Mouse (Mus musculus) olfactory bulb, adult 2 months (tissue): ENCODE measurements around the gene Col16a1. TPM values are rescaled to one million over a fixed set of nuclear protein-coding genes. Genes with fewer than 3 reads are reported as not detected.

Experiments used
- H3K27ac ChIP-seq: fragments of 200-500 bp; 2 replicates; pipeline ENCODE4 v1.5.1; 2012; ENCODE audit warnings: low read depth, low read length; ENCODE audit not compliant: insufficient read depth
- H3K4me1 ChIP-seq: fragments of 200-500 bp; 2 replicates; pipeline ENCODE4 v1.6.1; 2012; ENCODE audit warnings: low read length; ENCODE audit not compliant: control insufficient read depth, insufficient read depth
- H3K4me3 ChIP-seq: fragments of 200-500 bp; 2 replicates; pipeline ENCODE4 v1.5.1; 2012; ENCODE audit warnings: mild to moderate bottlenecking, low read depth, low read length, moderate library complexity; ENCODE audit not compliant: insufficient read depth
- CTCF ChIP-seq: fragments of 200-500 bp; IDR thresholded peaks from 2 replicates; pipeline ENCODE4 v1.5.1; 2012; ENCODE audit warnings: low read depth, mild to moderate bottlenecking, low read length, moderate library complexity; ENCODE audit not compliant: insufficient read depth
- POLR2A ChIP-seq: fragments of 200-500 bp; IDR thresholded peaks from 2 replicates; pipeline ENCODE4 v1.6.1; 2012; ENCODE audit warnings: mild to moderate bottlenecking, low read depth, low read length, moderate library complexity; ENCODE audit not compliant: insufficient read depth
- WGBS: fragments of 180-500 bp; shearing (Covaris S2); methylation state at CpG from one replicate; pipeline ENCODE4 v1.1.7; 2018; 5-methylcytosine and 5-hydroxymethylcytosine counted together
- polyA plus RNA-seq: library from polyadenylated mRNA; stranded (reverse); fragments of >200 nt; gene quantifications from 2 replicates; pipeline ENCODE4 v1.2.4, GENCODE M21; 2012; ENCODE audit warnings: low replicate concordance; ENCODE audit not compliant: missing spikeins, insufficient read depth, insufficient read length

Col16a1 gene
- polyA plus RNA-seq, 1 experiment: not detected

GRCm38 (mm10) chr4:130141786-130142185 lies 94.1 kb downstream of the Col16a1 start:
- TF ChIP-seq CTCF: no peak
- TF ChIP-seq POLR2A: no peak
- H3K27ac ChIP-seq: no peak overlapping the region
- WGBS: 54% methylated on average over 3 of the region's 3 CpGs
- H3K4me1 ChIP-seq: peaks cover 22% of the 10 kb centered on the region
- no peak overlapping the region for H3K4me3 ChIP-seq

DNA sequence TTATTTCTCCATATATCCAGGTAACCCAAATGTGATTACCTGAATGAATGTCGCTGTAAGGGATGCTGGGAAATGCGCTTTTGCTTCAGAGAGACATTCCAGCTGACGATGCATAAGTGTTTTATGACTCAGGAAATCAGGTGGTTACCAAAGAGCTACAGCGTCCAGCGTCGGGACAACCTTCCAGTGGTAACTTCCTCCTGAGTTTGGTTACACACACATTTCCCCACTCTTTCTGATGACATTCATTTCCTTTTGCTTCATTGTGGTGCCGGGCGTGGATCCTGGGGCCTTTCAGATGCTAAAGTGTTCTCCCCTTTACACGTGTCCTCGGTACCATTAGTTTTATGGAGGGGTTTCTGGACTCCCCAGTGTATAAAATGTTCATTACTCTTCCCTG lies 100.8 kb downstream of the Col16a1 start:
- Histone ChIP-seq H3K27ac (no peak overlapping the region), H3K4me1 (no peaks in the 10 kb centered on the region), H3K4me3 (no peak overlapping the region)
- WGBS: 86% methylated on average over 10 of the region's 10 CpGs
- TF ChIP-seq CTCF: no peak
- TF ChIP-seq POLR2A: no peak

Other genes with a start within 250 kb of the Col16a1 start
- gene Ptp4a2, start 236.6 kb upstream of the Col16a1 start, polyA plus RNA-seq: 96.3 and 259 TPM in 2 replicates
- not detected in 2 replicates for gene Spocd1, start 118.6 kb upstream of the Col16a1 start, polyA plus RNA-seq
- not detected in 2 replicates for gene Adgrb2, start 63.0 kb upstream of the Col16a1 start, polyA plus RNA-seq
- gene Pef1, start 54.7 kb downstream of the Col16a1 start, polyA plus RNA-seq: not detected in 2 replicates
- not detected in 2 replicates for gene Hcrtr1, start 91.5 kb downstream of the Col16a1 start, polyA plus RNA-seq
- gene Tinagl1, start 127.3 kb downstream of the Col16a1 start, polyA plus RNA-seq: not detected in 2 replicates
- gene Gm853, start 174.6 kb downstream of the Col16a1 start, polyA plus RNA-seq: not detected in 2 replicates
- gene Serinc2, start 231.4 kb downstream of the Col16a1 start, polyA plus RNA-seq: not detected in 2 replicates